ENCODE assay signal across 8 mouse cellular contexts in genomic region chr5:38260107-38260682, GRCm38 (mm10). TPM values are rescaled to one million over a fixed set of nuclear protein-coding genes. Genes with fewer than 3 reads are reported as not detected.
DNase-seq lines count a peak whose midpoint lies in the region; ATAC-seq lines count a peak whose summit lies in the region.

Tmem128 (plus strand) TSS chr5:38260185.

- H3K9ac ChIP-seq in hindbrain, embryonic 13.5 days = peak within 1 kb of the TSS; percentile 86

- H3K27me3 ChIP-seq in hindbrain, embryonic 13.5 days = 0 out of 2 replicates have a peak, but pooled peaks cover 7% of the 10 kb centered on the region

- H3K27ac ChIP-seq in hindbrain, embryonic 13.5 days = peak within 1 kb of the TSS; percentile 84

- H3K9me3 ChIP-seq in hindbrain, embryonic 13.5 days = no peaks in the 10 kb centered on the region

- H3K4me1 ChIP-seq in hindbrain, embryonic 13.5 days (replicated peaks) = peaks cover 10% of the 10 kb centered on the region

- H3K4me3 ChIP-seq in hindbrain, embryonic 13.5 days = peak within 1 kb of the TSS; percentile 81

- peak; percentile 80 for ATAC-seq in hindbrain, embryonic 13.5 days (ENCODE audit: low FRiP score)

- under 1% methylated on average over 40 of the region's 40 CpGs for WGBS in hindbrain, embryonic 13.5 days

- peak; percentile 62 for DNase-seq in R1 (ENCODE audit: low read depth, low spot score)
- peak; percentile 80 for DNase-seq in cerebellum, postnatal 14 days
- peak; percentile 56 for DNase-seq in frontal cortex, postnatal 25 days (ENCODE audit: low spot score in 2 of 2)
- DNase-seq in layer of hippocampus, postnatal 25 days (ENCODE audit: extremely low spot score in 1 of 2, low spot score in 1 of 2) = peak; percentile 56 to 71
- DNase-seq in lung, postnatal 25 days (ENCODE audit: low spot score) = peak; percentile 32
- DNase-seq in retina, postnatal 1 day = peak; percentile 80
- peak; percentile 72 for DNase-seq in thymus, postnatal 4 days

- H3K4me2 ChIP-seq in hindbrain, embryonic 13.5 days = peak within 1 kb of the TSS; percentile 67

- peaks cover 29% of the 10 kb centered on the region for H3K36me3 ChIP-seq in hindbrain, embryonic 13.5 days

RNA-seq across cellular contexts. Expression of gene Tmem128, which starts in this region (rescaled TPM):
- polyA plus RNA-seq in hindbrain, embryonic 13.5 days (2015; fragmentation: Nextera tagmentation; extraction: Ambion mirVana) = 101 and 104 TPM in 2 replicates
- total RNA-seq in layer of hippocampus, postnatal 25 days (2021) = 10 to 100 TPM; 33.0 to 36.7 TPM

Comparison
In these comparisons a context has a peak if more than half of its experiments do, and no peak if none do; other contexts are left out.
1. Peak in every context shown above with its lines: DNase-seq, ATAC-seq, H3K4me3 ChIP-seq and H3K27ac ChIP-seq.